Mouse (Mus musculus) G1E (cell line): ENCODE data around the gene Cib1. TPM values are rescaled to one million over a fixed set of nuclear protein-coding genes. Genes with fewer than 3 reads are reported as not detected.

Source experiments
- ATAC-seq: 2 replicates; pipeline ENCODE4 v1.8.0; 2016; ENCODE audit warnings: mild to moderate bottlenecking; ENCODE audit not compliant: insufficient number of reproducible peaks, poor library complexity, low FRiP score, severe bottlenecking; ENCODE audit errors: extremely low read depth
- DNase-seq: peaks from one replicate; pipeline ENCODE4 v3.0.0; 2012; ENCODE audit warnings: low spot score
- H3K27me3 ChIP-seq: 2 replicates; pipeline ENCODE4 v1.6.1; 2012; ENCODE audit warnings: mild to moderate bottlenecking, low read length, inconsistent platforms; ENCODE audit not compliant: insufficient read depth
- H3K36me3 ChIP-seq: replicated peaks from 2 replicates; pipeline ENCODE3; 2012; ENCODE audit warnings: mild to moderate bottlenecking, inconsistent platforms
- H3K4me1 ChIP-seq: 2 replicates; pipeline ENCODE4 v1.6.1; 2012; ENCODE audit warnings: low read depth, low read length, inconsistent platforms, mixed read lengths; ENCODE audit not compliant: insufficient read depth
- H3K4me3 ChIP-seq: 2 replicates; pipeline ENCODE4 v1.5.1; 2012; ENCODE audit warnings: low read depth, mild to moderate bottlenecking, inconsistent platforms, low read length, moderate library complexity, mixed read lengths
- H3K9me3 ChIP-seq: replicated peaks from 2 replicates; pipeline ENCODE4 v1.6.1; 2012; ENCODE audit warnings: inconsistent platforms
- CTCF ChIP-seq: IDR thresholded peaks from 2 replicates; pipeline ENCODE4 v1.5.1; 2012; ENCODE audit warnings: low read depth, low read length, inconsistent platforms, mixed read lengths
- GATA1 ChIP-seq: IDR thresholded peaks from 2 replicates; pipeline ENCODE4 v1.6.1; 2012; ENCODE audit warnings: borderline replicate concordance, low read length, inconsistent platforms, mixed read lengths
- GATA2 ChIP-seq: IDR thresholded peaks from 2 replicates; pipeline ENCODE4 v1.6.1; 2012; ENCODE audit warnings: low read depth, low read length, inconsistent platforms, borderline replicate concordance
- POLR2AphosphoS5 ChIP-seq: IDR thresholded peaks from 2 replicates; pipeline ENCODE4 v1.6.1; 2012; ENCODE audit warnings: low read depth, low read length, inconsistent platforms; ENCODE audit not compliant: insufficient replicate concordance
- TAL1 ChIP-seq: conservative IDR thresholded peaks from 2 replicates; pipeline ENCODE4 v1.6.1; 2012; ENCODE audit warnings: low read depth, low read length, inconsistent platforms, mixed read lengths
- polyA plus RNA-seq: library from polyadenylated mRNA; stranded (reverse); fragments of >175 nt; gene quantifications from 2 replicates; pipeline ENCODE4 v1.2.3, GENCODE M21; 2012
- total RNA-seq, 2 experiments: library from RNA; stranded (forward) in 1 of 2; stranded (reverse) in 1 of 2; fragments of 200-1000 nt in 1 of 2; fragments of >200 nt in 1 of 2; fragmentation: Nextera tagmentation in 1 of 2; gene quantifications; 2 replicates each; pipeline ENCODE4 v1.2.3; 2014 to 2017

The Cib1 gene
- total and polyA plus RNA-seq, 3 experiments = 44.2 to 82.9 (median 49.6) TPM

DNA sequence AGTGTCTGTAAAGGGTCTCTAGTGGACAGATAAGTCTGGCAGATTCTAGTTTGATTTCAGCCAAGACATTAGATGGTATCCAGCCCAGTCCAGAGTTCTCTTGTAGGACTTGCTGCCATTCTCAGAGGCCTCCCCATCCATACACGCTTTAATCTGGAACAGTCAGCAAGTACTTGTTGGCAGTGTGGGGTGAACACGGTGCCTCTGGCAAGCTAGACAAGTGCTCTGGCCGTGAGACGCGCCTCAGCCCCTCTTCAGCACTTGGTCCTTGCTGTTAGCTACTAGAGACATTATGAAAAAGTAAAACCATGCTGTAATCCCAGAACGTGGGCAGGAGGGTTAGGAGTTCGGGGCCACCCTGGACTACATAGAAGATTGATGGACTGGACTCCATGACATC is 19.0 kb downstream of the Cib1 start:
- Histone ChIP-seq H3K9me3 (no peaks in the 10 kb centered on the region), H3K27me3 (no peaks in the 10 kb centered on the region), H3K36me3 (peaks cover 81% of the 10 kb centered on the region), H3K4me1 (peaks cover 79% of the 10 kb centered on the region), H3K4me3 (no peak overlapping the region)
- ATAC-seq = no peak
- no peak for DNase-seq
- TF ChIP-seq POLR2AphosphoS5 (no peak), GATA2 (no peak), TAL1 (no peak), GATA1 (no peak), CTCF (no peak)

DNA sequence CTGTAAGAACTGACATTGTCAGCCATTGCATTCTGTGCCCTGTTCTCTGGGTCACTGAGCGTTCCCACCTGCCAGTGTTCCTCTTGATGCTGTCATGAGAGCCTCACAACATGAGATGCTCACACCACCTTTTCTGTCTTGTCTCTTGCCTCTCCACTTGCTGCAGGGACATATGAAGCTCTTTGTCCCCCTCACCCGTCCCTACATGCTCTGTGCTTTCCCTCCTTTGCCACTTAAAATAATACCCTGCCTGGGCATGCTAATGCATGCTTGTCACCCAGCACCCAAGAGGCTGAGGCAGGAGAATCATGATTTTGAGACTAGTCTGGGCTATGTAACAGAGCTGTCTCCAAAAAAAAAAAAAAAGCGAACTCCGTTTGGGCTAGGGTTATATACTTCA is 21.6 kb downstream of the Cib1 start:
- peaks cover 76% of the 10 kb centered on the region for H3K36me3 ChIP-seq
- no peak for ATAC-seq
- no peak for DNase-seq

DNA sequence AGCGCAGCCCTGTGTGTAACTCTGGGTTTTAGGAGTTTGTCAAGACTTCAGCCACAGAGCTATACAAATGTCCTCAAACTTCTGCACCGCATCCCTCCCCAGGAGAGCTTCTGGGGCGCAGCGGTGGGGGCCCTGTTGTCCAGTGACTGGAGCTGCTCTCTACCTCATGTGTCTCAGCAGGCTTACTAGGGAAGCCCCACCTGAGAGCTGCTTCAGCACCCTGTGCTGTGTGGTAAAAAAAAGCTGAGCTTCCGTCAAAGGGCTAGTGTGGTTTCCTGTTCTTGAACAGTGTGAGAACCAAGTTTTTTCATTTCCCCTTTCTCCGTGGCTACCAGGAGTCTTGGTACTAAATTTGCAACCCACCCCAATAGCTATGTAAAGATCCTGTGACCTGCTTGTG is 22.9 kb downstream of the Cib1 start:
- DNase-seq (no peak), ATAC-seq (no peak)
- Histone ChIP-seq H3K9me3 (no peaks in the 10 kb centered on the region), H3K4me3 (peak overlapping the region; percentile 67; the same call in 1 of the 2 replicates), H3K36me3 (peaks cover 72% of the 10 kb centered on the region), H3K4me1 (peaks cover 94% of the 10 kb centered on the region), H3K27me3 (no peaks in the 10 kb centered on the region)
- TF ChIP-seq POLR2AphosphoS5 (no peak), GATA2 (no peak), TAL1 (no peak), CTCF (no peak), GATA1 (no peak)

More for the DNA sequence above, 21.6 kb downstream of the Cib1 start:
- no peaks in the 10 kb centered on the region for H3K27me3 ChIP-seq
- peaks cover 94% of the 10 kb centered on the region for H3K4me1 ChIP-seq
- no peaks in the 10 kb centered on the region for H3K9me3 ChIP-seq
- H3K4me3 ChIP-seq = peak overlapping the region; percentile 13; the same call in 1 of the 2 replicates
- TF ChIP-seq TAL1 = no peak
- TF ChIP-seq CTCF = no peak
- no peak for TF ChIP-seq GATA1
- TF ChIP-seq GATA2 = no peak
- no peak for TF ChIP-seq POLR2AphosphoS5

DNA sequence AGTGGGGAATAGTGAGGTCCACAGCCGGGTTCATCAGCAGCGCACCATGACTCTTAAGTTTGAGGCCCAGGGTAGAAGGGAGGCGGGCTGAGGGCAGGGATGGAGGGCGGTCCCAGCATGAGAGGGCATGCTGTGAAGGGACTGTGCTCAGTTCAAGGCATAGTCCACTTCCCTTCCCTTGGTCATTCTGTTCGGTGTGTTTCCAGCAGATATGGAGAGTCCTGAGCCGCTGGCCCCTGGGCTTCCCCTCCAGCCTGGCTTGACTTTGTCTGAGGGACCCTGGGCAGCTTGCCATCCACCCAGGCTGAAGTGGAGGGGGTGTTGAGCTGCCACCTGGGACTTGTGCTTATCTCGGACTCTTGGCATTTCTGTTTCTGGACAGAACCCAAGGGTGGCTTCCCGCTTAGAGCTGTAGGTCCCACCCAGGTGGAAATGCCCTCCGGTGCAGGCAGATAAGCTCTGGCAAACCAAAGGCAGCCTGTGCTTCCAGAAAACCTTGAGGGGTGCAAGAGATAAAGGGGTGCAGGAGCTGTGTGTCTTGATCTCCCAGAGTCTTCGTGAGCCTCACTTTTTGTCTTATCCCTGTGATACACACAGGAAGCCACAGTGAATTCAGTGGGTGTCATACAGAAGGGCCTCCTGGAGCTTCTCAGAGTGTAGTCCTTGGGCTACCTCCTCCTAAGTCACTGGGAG is 23.7 kb downstream of the Cib1 start:
- ATAC-seq = peak; percentile 72
- TF ChIP-seq GATA2 = no peak
- peak; percentile 97 for TF ChIP-seq TAL1
- H3K4me3 ChIP-seq = peak overlapping the region; percentile 67; the same call in 1 of the 2 replicates
- peaks cover 96% of the 10 kb centered on the region for H3K4me1 ChIP-seq
- peaks cover 72% of the 10 kb centered on the region for H3K36me3 ChIP-seq
- peak; percentile 83 for DNase-seq
- no peaks in the 10 kb centered on the region for H3K9me3 ChIP-seq
- H3K27me3 ChIP-seq = no peaks in the 10 kb centered on the region

DNA sequence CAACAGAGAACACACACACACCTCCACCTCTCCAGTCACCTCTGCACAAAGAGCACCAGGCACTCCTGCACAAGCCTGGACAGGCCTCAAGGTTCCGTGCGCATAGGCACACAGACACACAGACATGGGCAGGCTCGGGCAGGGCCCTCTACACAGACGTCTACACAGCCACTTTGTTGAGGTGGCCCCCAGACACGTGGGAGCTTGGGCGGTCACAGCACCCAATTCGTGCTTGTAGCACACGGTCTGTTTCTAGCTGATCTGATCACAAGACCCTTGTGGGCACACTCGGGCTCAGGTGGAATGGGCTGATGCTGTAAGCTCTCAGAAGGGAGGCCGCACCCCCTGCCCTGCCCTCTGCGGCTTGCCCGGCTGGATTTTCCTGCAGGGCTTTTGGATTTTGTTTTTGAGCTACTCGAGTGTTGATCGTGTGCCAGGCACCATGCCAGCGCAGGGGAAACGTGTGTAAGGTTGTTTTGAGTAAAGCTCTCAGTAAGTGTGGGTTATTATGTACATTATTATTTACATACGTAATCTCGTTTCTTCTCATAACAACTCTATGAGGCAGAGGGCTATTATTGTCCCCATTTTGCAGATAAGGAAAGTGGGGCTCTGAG is 24.5 kb downstream of the Cib1 start:
- Histone ChIP-seq H3K36me3 (peaks cover 72% of the 10 kb centered on the region), H3K27me3 (no peaks in the 10 kb centered on the region), H3K4me1 (peaks cover 99% of the 10 kb centered on the region), H3K4me3 (peak overlapping the region; percentile 67; the same call in 1 of the 2 replicates), H3K9me3 (no peaks in the 10 kb centered on the region)
- peak; percentile 46 for DNase-seq
- peak; percentile 24 for ATAC-seq
- TF ChIP-seq TAL1 (peak; percentile 35), POLR2AphosphoS5 (no peak)

DNA sequence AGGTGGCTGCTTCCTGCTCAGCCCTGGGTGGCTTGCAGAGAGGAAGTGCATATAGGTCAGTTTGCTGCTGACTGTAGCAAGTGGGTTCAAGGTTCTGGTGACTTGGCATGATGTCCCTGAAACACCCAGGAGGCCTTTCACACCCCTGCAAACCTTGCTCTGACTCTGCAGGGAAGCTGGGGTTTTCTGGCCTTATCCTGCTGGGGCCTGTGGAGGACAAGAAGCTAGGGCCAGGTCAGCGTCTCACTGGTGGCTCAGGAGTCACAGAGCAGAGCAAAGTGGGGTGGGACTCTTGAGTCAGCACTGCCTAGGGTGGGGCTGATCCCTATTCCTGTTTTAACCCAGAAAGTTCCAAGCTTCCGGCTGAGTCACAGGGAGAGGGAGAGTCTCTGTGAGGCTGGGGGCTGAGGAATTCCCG is 25.3 kb downstream of the Cib1 start:
- Histone ChIP-seq H3K27me3 (no peaks in the 10 kb centered on the region), H3K4me1 (peaks cover 99% of the 10 kb centered on the region), H3K4me3 (peak overlapping the region; percentile 67; the same call in 1 of the 2 replicates), H3K9me3 (no peaks in the 10 kb centered on the region), H3K36me3 (peaks cover 72% of the 10 kb centered on the region)
- TF ChIP-seq CTCF = no peak
- TF ChIP-seq GATA2 = no peak
- no peak for TF ChIP-seq POLR2AphosphoS5
- TF ChIP-seq GATA1 = no peak
- no peak for TF ChIP-seq TAL1
- DNase-seq (no peak), ATAC-seq (no peak)
